Mouse (Mus musculus) frontal cortex, postnatal 25 days (tissue): ENCODE results near the gene Wrap53.
"Not testable (repeated sequence)": the region's sequence is repeated elsewhere in the genome, so short reads cannot be mapped to it uniquely, and the experiment has no call there.

Experiments used
- DNase-seq, 2 experiments: peaks; one replicate each; pipeline ENCODE4 v3.0.0; 2022; ENCODE audit warnings: low spot score in 2 of 2

Wrap53 gene

GRCm38 (mm10) chr11:69564391-69564790 lies 15.7 kb downstream of the Wrap53 start:
- no peak for DNase-seq

DNA sequence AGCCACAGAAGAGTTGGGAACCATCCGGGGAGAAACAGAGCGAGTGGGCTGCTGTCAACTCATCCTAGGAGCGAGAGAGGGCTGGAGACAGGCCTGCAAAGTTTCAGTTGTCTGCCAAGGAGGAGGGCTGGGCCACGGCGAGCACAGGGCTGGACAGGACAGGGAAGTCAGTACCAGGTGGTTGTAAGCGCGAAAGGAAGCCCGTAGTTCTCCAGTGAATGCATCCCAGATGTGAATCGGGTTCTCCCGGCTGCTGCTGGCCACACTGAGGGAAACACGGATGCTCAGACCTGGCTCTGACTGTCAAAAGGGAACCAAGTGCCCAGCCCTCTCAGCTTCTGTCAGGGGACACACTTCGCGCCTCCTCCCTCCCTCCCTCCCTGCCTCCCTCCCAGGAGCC lies 16.7 kb downstream of the Wrap53 start:
- no peak for DNase-seq

- DNase-seq: no peak
Observed at GRCm38 (mm10) chr11:69560896-69561854, 18.9 kb downstream of the Wrap53 start.

- DNase-seq: no peak
Observed at GRCm38 (mm10) chr11:69559851-69560765, 19.9 kb downstream of the Wrap53 start, which contains the start of gene Efnb3. Gene Efnb3, minus strand, starts transcription at chr11:69560205.

DNA sequence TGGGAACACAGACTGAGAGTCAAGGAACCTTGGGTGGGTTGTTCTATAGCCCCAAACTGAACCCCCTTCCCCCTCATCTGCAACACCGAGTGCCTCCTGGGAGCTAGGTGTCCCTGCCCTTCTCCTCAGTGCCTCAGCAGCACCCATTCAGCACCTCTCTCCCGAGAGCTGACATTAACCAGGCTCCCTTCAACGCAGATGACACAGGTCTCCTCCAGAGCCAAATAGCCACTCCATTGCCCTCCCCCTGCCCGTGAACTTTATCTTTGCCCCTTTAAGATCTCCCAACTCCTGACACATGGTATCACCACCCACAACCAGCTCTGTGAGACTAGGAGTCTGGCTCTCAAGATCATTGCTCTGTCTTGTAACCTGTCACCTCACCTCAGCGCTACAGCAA lies 20.9 kb downstream of the Wrap53 start:
- no peak for DNase-seq

DNA sequence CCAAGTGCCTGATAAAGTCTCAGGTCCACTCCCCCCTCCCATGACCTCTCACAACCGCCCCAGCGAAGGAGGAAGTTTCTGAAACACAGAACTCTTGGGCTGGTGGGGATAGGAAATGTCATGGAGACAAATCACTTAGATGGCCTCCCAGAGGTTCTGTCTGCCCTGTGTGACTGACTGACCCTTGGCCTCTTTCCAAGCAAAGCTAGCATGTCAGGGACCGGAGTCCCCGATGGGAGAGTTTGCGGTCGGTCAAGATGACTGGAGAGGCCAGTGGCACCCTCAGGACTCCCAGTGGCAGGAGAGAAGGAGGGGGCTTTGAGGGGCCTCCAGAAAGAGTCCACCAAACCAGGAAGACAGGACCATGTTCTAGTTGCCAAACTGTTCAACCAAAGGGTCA lies 21.3 kb downstream of the Wrap53 start:
- no peak for DNase-seq

- DNase-seq: no peak
Observed at GRCm38 (mm10) chr11:69557381-69557958, 22.6 kb downstream of the Wrap53 start.

- DNase-seq: no peak
Observed at GRCm38 (mm10) chr11:69554539-69555140, 25.4 kb downstream of the Wrap53 start.

DNA sequence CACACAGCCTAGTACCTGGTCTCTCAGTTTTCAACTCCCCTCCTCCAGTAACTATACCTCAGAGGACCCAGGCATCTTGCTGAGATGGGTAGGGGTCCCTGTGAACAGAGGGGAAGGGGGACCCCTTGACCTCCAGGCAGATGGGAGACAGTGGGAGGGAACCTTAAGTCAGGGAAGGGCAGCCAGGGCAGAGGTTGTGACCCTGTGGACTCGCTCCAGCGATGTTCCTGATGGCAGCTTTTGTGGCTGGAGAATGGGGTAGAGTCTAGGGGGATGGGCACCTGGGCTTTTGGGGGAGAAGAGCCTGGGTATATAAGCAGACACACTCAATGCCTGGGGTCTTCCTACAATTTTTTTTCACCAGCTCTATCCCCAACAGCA lies 26.7 kb downstream of the Wrap53 start:
- no peak for DNase-seq

DNA sequence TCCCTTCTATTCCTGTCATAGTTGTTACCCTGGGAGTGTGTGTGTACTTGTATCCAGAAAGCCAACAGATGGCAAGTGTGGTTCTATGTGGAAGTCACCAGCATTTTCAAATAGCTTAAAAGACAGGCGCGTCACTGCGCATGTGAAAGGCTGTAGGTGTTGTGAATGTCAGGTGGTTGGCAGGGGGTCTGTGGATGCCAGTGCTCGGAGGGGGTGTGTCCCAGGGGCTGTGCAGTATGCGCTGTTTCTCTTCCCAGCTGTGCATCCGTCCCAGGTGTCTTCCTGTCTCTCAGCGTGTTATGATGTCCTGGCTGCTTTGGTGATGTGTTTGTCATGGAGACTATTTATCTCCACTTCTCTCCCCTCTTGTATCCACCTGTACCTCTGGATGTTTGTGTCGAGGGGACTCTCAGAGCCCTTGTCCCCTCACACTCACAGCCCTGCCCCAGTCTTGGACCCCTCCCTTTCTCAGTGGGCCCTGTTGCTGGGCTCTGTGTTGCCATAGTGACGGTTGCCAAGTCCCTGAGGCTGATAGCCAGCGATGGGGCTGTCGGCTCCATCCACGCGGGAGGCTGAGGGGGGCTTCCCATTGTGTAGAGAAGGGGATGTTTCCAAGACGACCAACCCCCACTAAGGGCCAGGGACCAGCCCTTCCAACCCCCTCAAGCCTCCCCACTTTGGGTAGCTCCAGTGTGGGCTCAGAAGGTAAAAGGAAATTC lies 27.3 kb downstream of the Wrap53 start:
- peak in 1 of 2 experiments; percentile 34 for DNase-seq

- DNase-seq: no peak
Observed at GRCm38 (mm10) chr11:69551310-69551709, 28.7 kb downstream of the Wrap53 start.

DNA sequence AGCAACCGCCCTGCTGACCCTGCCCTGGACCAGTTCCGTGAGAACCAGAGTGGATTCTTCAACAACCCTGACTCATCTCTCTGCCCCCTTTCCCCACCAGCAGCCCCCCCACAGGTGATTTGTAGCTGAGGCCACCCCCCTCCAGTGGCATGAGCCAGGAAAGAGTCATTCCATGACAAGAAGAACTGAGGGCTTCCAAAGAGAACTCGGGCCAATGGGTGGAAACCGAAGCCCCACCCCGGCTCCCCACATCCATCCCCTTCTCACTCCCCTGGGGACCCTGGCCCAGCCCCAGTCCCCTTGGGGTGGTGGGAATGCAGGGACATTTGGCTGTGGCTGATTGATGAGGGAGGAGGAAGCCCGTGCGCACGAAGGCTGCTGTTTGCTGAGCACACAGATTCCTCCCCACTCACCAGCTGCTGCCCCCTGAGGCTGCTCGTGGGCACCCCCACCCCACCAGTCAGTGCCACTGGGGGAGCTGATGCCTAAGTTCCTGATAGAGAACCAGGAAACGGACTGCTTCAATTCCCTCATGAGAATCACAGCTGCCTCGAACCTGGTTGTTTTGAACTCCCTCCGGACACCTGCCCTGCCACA lies 30.9 kb downstream of the Wrap53 start, which contains the start of gene Dnah2:
Gene Dnah2 (minus strand): TSS at position 51 of the 597 bp plus-strand sequence.
- no peak for DNase-seq

DNA sequence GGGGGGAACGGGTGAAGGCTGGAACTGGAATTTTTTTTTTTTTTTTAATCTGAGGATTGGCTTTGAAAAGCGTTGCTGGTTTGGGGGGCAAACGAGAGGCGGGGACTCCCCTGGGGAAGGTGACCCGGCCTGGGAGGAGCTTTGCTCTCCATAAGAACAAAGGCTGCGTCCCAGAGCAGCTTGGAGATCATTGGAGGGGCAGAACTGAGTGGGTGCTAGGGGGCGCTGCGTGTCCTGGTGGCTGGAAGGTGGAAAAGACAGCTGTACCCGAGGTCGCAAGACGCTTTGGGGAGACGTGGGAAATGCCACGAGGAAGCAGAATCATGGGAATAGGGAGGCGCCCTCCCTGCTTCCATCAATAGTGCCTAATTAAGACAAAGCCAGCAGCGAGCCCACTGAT lies 33.0 kb downstream of the Wrap53 start:
- peak in 1 of 2 experiments; percentile 20 for DNase-seq

- peak; percentile 63 to 75 for DNase-seq
Observed at GRCm38 (mm10) chr11:69546423-69547053, 33.5 kb downstream of the Wrap53 start.

- DNase-seq: no peak
Observed at GRCm38 (mm10) chr11:69545957-69546356, 34.1 kb downstream of the Wrap53 start.

DNA sequence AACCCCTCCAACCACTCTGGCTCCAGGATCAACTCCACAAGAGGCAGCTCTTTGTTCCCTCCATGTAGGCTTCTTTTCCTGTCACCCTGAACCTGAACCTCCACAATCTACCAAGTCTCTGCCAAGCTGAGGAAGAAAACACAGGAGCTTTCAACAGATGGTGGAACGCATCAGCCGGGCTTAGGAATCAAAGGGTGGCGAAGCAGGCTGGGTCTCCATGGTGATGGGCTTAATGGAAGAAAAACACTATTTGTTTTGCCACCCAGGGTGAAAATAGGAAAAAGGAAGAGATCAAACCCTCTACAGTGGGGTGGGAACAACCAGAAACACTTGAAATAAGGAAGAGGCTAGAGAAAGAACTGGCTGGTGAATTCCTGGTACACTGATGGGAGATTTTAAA lies 36.5 kb downstream of the Wrap53 start:
- DNase-seq: no peak

GRCm38 (mm10) chr11:69541741-69542140 lies 38.3 kb downstream of the Wrap53 start:
- DNase-seq: not testable (repeated sequence)

DNA sequence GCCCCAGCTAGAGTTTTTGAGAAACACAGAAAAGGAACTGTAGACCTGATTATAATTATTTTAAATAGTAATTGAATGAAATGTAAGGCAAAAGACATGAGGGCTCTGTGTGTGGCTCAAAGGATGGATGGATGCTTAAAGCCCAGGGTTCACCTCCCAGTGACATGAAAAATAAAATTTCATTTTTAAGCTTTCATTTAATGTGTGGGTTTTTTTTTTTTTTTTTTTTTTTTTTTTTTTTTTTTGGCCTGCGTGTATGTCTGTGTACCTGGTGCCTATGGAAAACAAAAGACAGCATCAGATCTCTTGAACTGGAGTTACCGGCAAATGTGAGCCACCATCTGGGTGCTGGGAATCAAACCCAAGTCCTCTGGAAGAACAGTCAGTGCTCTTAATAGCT lies 39.4 kb downstream of the Wrap53 start:
- no peak for DNase-seq

- no peak for DNase-seq
Observed at GRCm38 (mm10) chr11:69534990-69535389, 45.1 kb downstream of the Wrap53 start.
